Mouse (Mus musculus): Measurements from ENCODE around the gene Rps11. TPM values are rescaled to one million over a fixed set of nuclear protein-coding genes. Genes with fewer than 3 reads are reported as not detected.

The Rps11 gene
- total RNA-seq, 1 experiment from 2014 or later, result 1,473 TPM

- ATAC-seq (replicated peaks; ENCODE audit: low read depth, poor library complexity, severe bottlenecking), result peak; percentile 84
Measured at GRCm38 (mm10) chr7:45092048-45092447, 32.2 kb downstream of the Rps11 start, which contains the start of gene Rcn3. TSS of gene Rcn3 (minus strand) at chr7:45092221.

- peak; percentile 61 for ATAC-seq (replicated peaks; ENCODE audit: low read depth, poor library complexity, severe bottlenecking)
Measured at GRCm38 (mm10) chr7:45091001-45091990, 32.9 kb downstream of the Rps11 start.

GRCm38 (mm10) chr7:45090251-45090977, 33.8 kb downstream of the Rps11 start:
- ATAC-seq (replicated peaks; ENCODE audit: low read depth, poor library complexity, severe bottlenecking), result peak; percentile 62

- ATAC-seq (replicated peaks; ENCODE audit: low read depth, poor library complexity, severe bottlenecking), result no peak
Measured at GRCm38 (mm10) chr7:45088597-45088996, 35.6 kb downstream of the Rps11 start.

- no peak for ATAC-seq (replicated peaks; ENCODE audit: low read depth, poor library complexity, severe bottlenecking)
Measured at GRCm38 (mm10) chr7:45086084-45086483, 38.2 kb downstream of the Rps11 start.

- ATAC-seq (replicated peaks; ENCODE audit: low read depth, poor library complexity, severe bottlenecking), result no peak
Measured at GRCm38 (mm10) chr7:45083300-45083890, 40.8 kb downstream of the Rps11 start.

GRCm38 (mm10) chr7:45082401-45083299, 41.6 kb downstream of the Rps11 start:
- ATAC-seq (replicated peaks; ENCODE audit: low read depth, poor library complexity, severe bottlenecking), result peak; percentile 76

GRCm38 (mm10) chr7:45081016-45081415, 43.2 kb downstream of the Rps11 start:
- ATAC-seq (replicated peaks; ENCODE audit: low read depth, poor library complexity, severe bottlenecking), result no peak

GRCm38 (mm10) chr7:45079856-45080255, 44.4 kb downstream of the Rps11 start:
- ATAC-seq (replicated peaks; ENCODE audit: low read depth, poor library complexity, severe bottlenecking), result peak; percentile 49

- ATAC-seq (replicated peaks; ENCODE audit: low read depth, poor library complexity, severe bottlenecking), result no peak; the same call in 1 of the 2 replicates
Measured at GRCm38 (mm10) chr7:45078513-45078912, 45.7 kb downstream of the Rps11 start.

- ATAC-seq (replicated peaks; ENCODE audit: low read depth, poor library complexity, severe bottlenecking), result no peak
Measured at GRCm38 (mm10) chr7:45077829-45078228, 46.4 kb downstream of the Rps11 start.

GRCm38 (mm10) chr7:45077322-45077721, 46.9 kb downstream of the Rps11 start:
- no peak for ATAC-seq (replicated peaks; ENCODE audit: low read depth, poor library complexity, severe bottlenecking)

- no peak for ATAC-seq (replicated peaks; ENCODE audit: low read depth, poor library complexity, severe bottlenecking)
Measured at GRCm38 (mm10) chr7:45076501-45076900, 47.7 kb downstream of the Rps11 start.

GRCm38 (mm10) chr7:45075405-45075804, 48.8 kb downstream of the Rps11 start:
- ATAC-seq (replicated peaks; ENCODE audit: low read depth, poor library complexity, severe bottlenecking), result no peak

GRCm38 (mm10) chr7:45073949-45074348, 50.3 kb downstream of the Rps11 start:
- no peak for ATAC-seq (replicated peaks; ENCODE audit: low read depth, poor library complexity, severe bottlenecking)

GRCm38 (mm10) chr7:45073171-45073707, 51.0 kb downstream of the Rps11 start:
- ATAC-seq (replicated peaks; ENCODE audit: low read depth, poor library complexity, severe bottlenecking), result no peak
